Mouse (Mus musculus) CD4-positive, CD25-positive, alpha-beta regulatory T cell, adult 4 months (primary cell): ENCODE measurements at regions not wholly inside any gene's neighbourhood (a gene's known extent, or its start where the extent isn't known, plus 50 kb on each side); places are given as distances from the start of the nearest gene placed in this dataset.
A peak's percentile ranks its signal among the peaks of the same experiment; 100 is the strongest.

Experiments
- ATAC-seq: one replicate; pipeline ENCODE4 v1.8.0; 2017

- no peak for ATAC-seq
Observed at GRCm38 (mm10) chr10:97265959-97266517, 213.4 kb upstream of the Dcn start.

- ATAC-seq: no peak
Observed at GRCm38 (mm10) chr10:97282416-97282815, 197.0 kb upstream of the Dcn start.

- ATAC-seq: no peak
Observed at GRCm38 (mm10) chr10:97282841-97283496, 196.4 kb upstream of the Dcn start.

DNA sequence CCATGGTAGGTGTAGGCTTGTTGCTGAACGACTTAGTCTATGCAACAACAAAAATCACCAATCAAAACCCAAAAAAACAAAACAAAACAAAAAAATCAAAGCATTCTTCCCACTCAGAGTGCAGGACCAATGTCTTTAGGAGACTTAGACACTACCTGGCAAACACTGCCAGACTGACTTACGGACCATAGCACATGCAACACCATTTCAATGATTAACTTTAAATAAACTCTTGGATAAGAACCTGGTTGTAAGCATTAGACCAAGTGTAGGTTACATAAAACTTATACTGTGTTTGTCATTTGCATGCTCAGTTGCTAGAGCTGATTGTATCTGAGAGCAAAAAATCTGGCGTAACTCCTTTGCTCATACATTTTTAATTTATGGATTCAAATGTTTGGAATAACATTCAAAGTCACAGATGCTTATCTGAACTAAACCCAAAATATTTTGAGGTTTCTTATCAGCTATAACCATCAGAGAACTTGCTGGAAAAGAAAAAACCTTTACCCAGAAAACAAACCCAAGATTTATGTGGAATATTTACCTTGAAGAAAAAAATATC, 174.5 kb upstream of the Dcn start:
- ATAC-seq: no peak

DNA sequence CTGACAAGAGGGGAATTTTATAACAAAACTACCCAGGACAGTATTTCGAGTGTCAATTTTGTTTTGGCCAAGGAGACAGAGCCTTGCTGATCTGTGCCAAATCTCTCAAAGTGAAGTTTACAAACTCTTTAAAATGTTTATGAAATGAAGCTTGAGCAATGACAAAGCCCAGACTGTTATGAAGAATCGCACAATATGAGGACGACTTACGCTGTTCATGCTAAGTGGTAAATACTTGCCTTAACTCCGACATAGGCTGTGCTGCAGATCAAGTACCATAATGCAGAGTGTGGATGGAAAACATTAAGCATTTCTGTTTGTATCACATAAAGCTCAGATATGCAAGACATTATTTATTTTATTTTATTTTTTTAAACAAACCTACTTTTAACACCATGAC, 169.8 kb upstream of the Dcn start:
- no peak for ATAC-seq

- no peak for ATAC-seq
Observed at GRCm38 (mm10) chr10:97312509-97312908, 166.9 kb upstream of the Dcn start.

DNA sequence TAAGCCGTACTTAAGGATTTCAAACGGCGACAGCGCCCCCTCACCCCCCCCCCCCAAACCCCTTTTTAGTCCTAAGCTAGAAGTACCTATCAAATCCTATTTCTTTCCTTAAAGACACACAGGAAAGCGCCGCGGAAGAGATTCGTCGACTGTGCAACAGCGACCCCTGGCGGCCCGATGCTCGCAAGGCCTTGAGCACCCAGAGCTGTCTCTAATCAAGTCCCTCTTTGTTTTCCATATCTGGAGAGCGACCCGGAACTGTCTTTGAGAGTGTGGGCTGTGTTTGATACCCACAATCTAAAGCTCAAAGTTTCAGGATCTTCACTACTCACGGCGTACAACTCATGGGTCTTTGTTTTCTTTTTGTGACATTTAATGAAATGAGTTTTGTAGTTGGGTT, 166.4 kb upstream of the Dcn start:
- ATAC-seq: peak; percentile 69

- peak; percentile 90 for ATAC-seq
Observed at GRCm38 (mm10) chr10:97313407-97313901, 166.0 kb upstream of the Dcn start.

GRCm38 (mm10) chr10:97332639-97333038, 146.8 kb upstream of the Dcn start:
- no peak for ATAC-seq

DNA sequence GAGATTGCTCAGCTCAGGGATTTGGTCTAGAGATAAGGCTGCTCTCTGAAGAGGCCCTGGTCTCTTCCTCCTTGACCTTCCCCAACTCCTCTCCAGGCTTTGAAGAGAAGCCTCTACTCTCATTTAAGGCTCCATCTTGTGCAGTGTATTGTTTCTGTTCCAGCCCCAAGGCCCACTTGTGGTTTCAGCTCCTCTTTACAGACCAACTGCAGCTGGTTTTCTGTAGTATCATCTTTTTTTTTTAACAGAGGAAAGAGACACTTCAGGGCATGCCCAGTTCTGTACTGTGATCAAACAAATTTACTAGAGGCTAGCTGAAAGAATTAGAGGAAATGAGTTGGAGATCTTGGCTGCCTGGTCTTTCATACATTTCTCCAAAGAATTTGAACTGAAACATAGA, 145.4 kb upstream of the Dcn start:
- peak; percentile 28 for ATAC-seq

DNA sequence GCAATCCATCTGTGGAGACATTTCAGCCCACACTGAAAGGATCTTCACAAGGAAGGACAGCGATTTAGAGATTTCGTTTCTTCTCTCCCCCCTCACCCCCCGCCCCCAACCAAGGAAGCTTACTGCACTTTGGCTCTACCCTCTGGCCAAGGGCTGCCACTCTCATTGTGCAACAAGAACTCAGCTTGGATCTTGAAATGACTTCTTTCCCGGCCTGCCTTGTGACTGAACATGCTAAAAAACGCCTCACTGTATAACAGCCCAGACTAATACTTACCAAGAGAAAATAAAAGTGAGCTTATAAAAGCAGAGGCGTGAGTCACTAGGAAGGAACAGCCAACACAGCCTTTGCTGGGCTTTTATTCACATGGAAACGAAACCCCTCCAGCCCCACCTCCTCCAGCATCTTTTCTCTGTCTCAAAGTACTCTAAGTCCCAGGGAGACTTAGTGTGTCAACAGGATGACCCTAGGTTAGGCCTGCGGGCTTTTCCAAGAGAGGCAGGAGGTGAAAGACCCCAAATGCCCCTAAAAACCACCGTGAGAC, 144.7 kb upstream of the Dcn start:
- ATAC-seq: no peak

- no peak for ATAC-seq
Observed at GRCm38 (mm10) chr10:97338033-97338692, 141.2 kb upstream of the Dcn start.

DNA sequence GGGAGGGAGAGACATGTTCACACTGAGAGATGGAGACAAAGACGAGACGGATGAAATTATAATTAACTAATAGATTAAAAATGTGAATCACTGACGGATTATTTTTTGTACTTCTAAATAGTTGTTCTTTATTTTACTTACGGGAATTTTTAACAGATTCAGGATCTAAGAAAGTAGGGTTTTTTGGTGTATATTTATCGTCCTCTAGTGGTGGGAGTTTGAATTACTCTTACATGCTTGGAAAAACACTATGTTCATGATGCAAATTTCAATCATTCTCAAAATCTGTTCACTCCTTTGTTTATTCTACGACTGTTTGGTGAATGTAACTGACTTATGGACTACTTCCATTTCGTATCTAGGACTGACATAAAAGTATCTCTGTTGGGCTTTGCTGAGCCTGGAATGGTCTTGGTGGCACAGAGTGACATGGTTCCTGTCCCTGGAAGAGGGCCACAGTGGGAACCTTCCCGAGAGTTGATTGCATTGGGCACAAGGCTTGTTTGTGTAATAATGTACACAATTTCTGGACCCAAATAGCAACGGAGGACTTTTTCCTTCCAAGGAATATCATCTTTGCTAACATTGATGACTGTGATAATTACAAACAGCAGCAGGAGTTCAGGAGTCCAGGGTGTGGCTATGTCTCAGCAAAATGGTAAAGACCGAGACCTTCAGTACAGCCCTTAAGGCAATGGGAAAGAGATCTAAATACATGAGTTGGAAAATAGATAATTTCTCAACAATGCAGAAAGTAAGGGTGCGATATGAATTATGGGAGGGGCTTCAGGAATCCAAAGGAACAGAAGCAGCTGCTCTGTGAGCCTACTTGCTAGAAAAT, 139.3 kb upstream of the Dcn start:
- ATAC-seq: peak; percentile 67

GRCm38 (mm10) chr10:97345347-97345746, 134.1 kb upstream of the Dcn start:
- peak; percentile 94 for ATAC-seq

DNA sequence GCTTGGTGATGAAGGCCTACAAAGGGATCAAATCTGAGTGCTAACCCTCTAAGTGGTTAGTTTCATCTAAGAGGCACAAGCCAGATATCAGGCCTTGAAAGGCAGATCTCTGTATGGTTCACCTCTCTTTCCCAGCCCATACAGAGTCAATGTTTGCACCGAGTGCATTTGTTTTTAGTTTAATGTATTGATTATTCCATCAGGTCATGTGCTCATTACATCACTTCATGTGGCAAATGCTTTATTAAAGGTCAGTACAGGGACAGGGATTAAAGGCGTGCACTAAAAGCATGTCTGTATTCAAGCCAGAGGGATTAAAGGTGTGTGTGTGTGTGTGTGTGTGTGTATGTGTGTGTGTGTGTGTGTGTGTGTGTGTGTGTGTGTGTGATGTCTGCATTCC, 132.5 kb upstream of the Dcn start:
- ATAC-seq: no peak

GRCm38 (mm10) chr10:97368625-97369024, 110.8 kb upstream of the Dcn start:
- no peak for ATAC-seq

- peak; percentile 56 for ATAC-seq
Observed at GRCm38 (mm10) chr10:97375824-97376223, 103.6 kb upstream of the Dcn start.

- no peak for ATAC-seq
Observed at GRCm38 (mm10) chr10:97376376-97376775, 103.0 kb upstream of the Dcn start.

DNA sequence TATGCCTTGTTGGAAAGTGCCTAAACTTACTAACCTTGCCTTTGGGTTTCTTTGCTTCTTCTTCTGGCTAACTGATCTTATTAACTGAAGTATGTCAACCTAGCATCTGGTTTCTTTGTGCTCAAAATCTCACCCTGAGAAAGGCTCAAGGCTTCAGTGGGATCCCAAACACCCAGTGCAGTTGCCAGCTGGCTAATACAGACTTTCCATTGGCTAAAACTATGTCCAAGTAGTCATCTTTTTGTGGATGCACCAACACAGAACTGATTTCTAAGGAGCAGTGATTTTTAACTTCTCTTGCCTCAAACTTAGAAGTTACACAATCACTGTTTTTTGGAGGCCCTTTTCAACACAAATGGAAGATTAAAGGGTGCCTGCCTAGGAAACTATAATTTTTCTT, 97.8 kb upstream of the Dcn start:
- no peak for ATAC-seq

- ATAC-seq: no peak
Observed at GRCm38 (mm10) chr10:97383881-97384280, 95.5 kb upstream of the Dcn start.

DNA sequence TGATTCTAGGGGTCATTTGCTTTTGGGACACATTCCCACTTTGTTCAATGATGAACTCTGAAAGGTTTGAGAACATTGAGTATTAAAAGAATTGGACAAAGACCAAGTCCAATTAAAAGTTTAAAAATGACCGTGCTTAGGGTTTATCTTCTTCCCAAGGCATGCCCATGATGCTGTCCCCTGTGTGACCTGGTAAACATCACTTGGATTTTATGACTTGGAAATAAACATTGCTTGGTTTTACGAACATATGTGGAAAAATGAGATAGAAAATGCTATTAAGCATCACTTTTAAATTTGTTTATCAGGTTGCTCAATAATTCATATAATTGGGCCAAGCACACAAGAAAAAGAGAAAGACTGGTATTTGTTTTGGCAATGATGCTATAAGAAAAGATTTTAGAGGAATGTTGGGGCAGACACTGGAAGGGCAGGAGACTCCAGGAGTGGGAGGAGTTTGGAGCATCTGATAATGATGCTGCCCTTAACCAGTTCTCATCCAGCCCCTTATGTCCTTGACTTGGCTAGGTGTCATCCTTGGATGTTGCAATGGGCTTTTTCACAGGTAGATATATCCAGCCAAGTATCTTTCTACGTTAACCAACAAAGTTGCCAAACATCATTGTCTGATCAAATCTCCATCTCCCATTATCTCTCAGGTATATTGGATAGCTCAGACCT, 92.1 kb upstream of the Dcn start:
- ATAC-seq: no peak
